Mouse (Mus musculus): ENCODE data around the gene Zc3hav1.

The Zc3hav1 gene

GRCm38 (mm10) chr6:38352451-38352850 is 2.0 kb downstream of the Zc3hav1 start:
- no peak for DNase-seq (ENCODE audit: low spot score)

- no peak for DNase-seq (ENCODE audit: low spot score)
Measured at GRCm38 (mm10) chr6:38351930-38352329, 2.5 kb downstream of the Zc3hav1 start.

- DNase-seq (ENCODE audit: low spot score), result no peak
Measured at GRCm38 (mm10) chr6:38349806-38350205, 4.6 kb downstream of the Zc3hav1 start.

GRCm38 (mm10) chr6:38348811-38349453 is 5.5 kb downstream of the Zc3hav1 start:
- DNase-seq (ENCODE audit: low spot score), result no peak

GRCm38 (mm10) chr6:38347875-38348274 is 6.5 kb downstream of the Zc3hav1 start:
- DNase-seq (ENCODE audit: low spot score), result no peak

GRCm38 (mm10) chr6:38345796-38346195 is 8.6 kb downstream of the Zc3hav1 start:
- DNase-seq (ENCODE audit: low spot score), result no peak

- no peak for DNase-seq (ENCODE audit: low spot score)
Measured at GRCm38 (mm10) chr6:38344006-38344670, 10.3 kb downstream of the Zc3hav1 start.

DNA sequence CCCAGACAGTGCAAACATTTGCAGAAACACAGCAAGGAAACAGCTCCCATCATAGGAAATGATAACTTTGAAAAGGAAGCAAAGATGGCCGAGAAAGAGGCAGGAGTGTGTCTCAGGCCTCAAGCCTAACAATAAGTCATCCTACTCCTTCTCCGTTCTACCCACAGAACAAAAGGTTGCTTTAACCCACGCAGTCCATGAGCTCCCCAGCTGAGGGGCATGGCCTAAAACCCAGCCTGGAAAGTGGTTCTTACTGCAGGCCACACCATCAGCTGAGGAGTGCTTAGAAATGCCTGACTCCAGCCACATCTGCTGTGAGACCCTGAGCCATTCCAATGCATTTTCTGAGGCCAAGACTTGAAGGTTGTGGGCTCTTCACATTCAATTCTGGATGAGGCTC is 10.8 kb downstream of the Zc3hav1 start:
- no peak for DNase-seq (ENCODE audit: low spot score)

DNA sequence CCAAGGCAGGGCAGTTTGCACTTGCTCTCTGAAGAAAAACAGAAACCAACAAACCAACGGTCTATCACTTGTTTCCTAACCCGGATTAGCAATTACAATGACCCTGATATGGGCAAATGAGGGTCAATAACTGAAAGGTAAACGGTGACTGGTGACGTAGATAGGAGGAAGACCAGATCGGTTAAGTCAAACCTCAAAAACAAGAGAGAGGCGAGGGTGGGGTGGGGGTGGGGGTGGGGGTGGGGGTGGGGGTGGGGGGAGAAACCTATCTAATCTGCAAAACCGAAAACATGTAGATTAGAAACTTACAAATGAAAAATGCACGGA is 11.8 kb downstream of the Zc3hav1 start:
- no peak for DNase-seq (ENCODE audit: low spot score)

DNA sequence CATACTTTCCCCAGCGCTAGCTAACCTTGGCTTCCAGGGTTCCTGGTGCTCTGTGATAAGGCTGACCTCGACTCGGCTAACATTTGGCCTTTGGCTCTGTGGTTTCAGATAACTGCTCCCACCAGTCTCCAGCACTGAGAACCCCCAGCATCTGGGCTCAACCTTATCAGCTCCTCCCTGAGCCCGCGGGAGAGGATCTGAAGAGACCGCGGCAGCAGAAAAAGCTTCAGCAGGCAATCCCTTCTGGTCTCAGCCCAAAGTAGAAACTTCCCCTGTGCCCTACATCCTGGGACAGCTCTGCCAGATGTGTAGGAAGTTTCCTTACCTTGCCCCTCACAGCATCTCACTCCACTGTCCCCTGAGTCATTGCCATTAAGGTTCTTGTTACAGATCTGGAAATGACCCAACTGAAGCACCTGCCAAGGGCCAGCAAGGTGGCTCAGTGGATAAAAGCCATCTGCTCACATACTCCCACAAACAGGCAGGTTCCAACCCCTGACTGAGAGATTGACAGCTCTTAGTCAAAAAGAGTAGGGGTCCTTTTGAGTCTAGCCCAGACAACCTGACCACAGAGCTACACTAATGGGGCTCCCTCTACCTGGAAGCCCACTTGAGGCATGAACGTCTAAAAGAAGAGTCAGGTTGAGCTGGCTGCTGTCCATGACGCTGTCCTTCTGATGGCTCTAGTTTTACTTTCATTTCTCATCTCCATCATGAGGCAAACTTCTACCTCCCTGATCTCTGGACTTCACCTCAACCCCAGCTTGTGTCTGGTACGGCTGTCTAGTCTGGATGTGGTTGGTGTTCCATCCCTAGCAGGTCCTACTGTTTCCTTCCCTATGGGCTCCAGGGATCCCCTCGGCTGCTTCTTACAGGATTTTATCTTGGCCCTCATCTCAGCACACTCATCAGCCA is 12.4 kb downstream of the Zc3hav1 start:
- DNase-seq (ENCODE audit: low spot score), result no peak

DNA sequence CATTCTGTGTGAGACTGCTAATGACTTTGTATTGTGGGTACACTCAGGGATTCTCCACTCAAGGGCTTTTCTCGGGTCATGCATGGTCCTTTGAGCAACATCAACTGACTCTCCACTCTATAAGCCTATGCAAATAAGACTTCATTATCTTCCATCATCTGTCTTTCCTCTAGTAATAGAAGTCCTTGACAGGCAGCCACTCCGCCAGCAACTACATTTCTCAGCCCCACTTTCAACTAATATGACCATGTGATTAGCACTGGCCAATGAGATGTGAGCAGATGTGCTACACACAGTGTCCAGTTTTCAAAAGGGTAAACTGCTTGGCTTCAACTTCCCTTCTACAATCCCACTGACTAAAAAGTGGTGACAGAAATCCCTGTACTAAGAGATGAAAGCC is 15.3 kb downstream of the Zc3hav1 start:
- DNase-seq (ENCODE audit: low spot score), result no peak

GRCm38 (mm10) chr6:38337951-38338350 is 16.5 kb downstream of the Zc3hav1 start:
- no peak for DNase-seq (ENCODE audit: low spot score)

DNA sequence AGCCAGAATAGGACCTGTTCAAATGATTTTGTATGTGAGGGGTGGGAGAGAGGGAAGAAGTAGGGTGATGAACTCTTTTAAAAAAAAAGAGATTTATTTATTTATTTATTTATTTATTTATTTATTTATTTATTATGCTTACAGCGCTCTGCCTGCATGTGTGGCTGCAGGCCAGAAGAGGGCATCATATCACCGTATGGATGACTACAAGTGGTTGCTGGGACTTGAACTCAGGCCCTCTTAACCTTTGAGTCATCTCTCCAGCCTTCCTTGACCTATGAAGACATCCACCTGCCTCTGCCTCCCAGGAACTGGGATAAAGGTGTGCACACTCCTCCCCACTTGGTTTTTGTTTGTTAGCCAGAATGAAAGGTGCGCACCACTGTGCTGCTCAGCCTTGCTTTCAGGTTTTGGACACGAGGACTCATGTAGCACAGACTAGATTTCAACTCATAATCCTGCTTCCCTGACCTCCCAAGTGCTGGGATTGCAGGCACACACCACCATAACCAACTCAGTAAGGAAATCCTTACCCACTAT is 17.2 kb downstream of the Zc3hav1 start:
- no peak for DNase-seq (ENCODE audit: low spot score)

DNA sequence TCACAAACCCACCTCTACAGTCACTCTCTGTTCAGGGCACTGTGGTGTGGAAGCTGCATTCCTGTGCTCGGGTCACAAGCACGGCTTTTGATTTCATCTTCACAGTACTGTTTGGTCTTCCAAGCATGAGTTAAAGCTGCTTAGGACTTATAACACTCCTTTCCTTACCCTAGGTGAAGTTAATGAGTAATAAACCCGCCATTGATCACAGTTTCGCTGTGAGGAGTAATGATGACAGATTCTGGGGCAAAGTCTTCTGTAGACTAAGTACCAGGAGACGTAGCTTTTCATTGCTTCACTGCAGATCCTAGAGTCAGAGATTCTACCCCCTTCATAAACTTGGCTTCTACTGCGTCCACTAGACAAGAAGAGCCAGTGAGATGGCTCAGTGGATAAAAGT is 19.1 kb downstream of the Zc3hav1 start:
- DNase-seq (ENCODE audit: low spot score), result no peak

DNA sequence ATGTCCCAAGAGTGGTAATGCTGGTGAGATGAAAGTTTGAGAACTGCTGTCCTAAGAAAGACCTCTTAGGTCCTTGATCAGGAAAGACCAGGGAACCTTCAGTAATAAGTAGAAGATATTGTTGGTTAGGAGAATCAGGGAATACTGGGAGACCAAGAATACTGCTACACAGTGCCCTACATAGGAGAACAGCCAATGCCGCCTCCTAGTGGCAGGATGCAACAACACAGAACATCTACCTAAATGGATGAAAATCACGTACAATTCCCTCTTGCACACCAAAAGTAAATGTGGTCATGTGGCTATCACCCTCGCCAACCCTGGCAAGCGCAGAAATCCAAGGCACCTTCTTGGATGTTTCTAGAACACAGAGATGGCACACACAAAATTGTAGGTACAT is 27.8 kb downstream of the Zc3hav1 start:
- DNase-seq (ENCODE audit: low spot score), result peak; percentile 12

GRCm38 (mm10) chr6:38320621-38321020 is 33.8 kb downstream of the Zc3hav1 start:
- DNase-seq (ENCODE audit: low spot score), result no peak

DNA sequence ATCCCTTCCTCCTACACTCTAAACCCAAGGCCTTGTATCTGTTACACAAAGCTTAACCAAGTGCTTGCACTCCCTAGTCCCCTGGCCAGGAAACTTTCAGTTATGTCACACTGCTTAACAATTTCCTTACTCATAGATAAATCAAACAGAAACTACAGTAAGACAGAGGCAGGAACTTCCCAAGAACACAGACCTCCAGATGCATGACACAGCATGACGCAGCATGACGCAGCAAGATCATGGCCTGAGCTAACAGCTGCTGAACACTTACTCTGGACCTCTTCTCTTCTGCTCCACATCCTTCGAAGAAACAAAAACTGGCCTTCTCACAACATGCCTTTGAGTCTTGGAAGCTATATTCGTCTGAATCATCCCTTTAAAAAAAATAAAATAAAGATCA is 38.4 kb downstream of the Zc3hav1 start:
- no peak for DNase-seq (ENCODE audit: low spot score)

DNA sequence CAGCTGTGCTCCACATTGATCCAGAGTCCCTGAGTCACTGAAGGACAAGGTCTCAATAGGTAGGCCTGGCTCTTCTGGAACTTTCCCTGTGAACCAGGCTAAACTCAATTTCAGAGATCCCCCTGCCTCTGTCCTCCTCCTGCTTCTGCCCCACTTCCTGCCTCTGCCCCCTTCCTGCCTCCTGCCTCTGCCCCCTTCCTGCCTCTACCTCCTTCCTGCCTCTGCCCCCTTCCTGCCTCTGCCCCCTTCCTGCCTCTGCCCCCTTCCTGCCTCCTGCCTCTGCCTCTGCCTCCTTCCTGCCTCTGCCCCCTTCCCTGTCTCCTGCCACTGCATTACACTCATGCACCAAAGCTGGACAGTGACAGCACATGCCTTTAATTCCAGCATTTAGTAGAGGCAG is 44.7 kb downstream of the Zc3hav1 start:
- no peak for DNase-seq (ENCODE audit: low spot score)

GRCm38 (mm10) chr6:38304981-38305380 is 49.4 kb downstream of the Zc3hav1 start:
- no peak for DNase-seq (ENCODE audit: low spot score)

DNA sequence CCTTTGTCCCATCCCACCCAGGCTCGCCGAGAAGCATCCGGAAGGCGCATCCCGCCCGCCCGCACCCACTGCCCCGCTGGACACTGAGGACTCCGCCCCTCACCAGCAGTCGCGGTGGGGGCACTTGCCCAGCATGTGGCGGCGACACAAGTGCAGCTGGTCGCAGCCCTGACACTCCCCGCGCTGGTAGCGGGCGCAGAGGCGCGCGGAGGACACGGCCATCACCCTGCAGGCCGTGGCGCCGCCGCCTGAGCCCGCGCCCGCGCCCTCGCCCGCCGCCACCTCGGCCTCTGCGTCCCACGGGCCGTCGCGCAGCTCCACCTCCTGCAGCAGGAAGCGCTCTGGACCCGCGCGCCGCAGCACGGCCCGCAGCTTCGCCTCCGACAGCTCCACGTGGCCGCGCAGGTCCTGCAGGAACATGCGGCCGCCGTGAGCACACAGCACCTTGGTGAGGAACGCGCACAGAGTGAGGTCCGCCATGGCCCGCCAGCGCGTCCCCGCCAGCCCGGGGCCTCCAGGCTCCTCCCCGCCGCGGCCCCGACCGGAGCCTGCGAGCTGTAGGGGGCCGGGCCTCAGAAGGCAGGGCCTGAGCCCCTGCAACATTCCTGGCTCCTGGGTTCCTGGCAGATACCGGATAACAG is 55.5 kb downstream of the Zc3hav1 start, which contains the start of gene Zc3hav1l:
Gene Zc3hav1l, minus strand, starts transcription at position 499 of the 641 bp plus-strand sequence.
- DNase-seq (ENCODE audit: low spot score), result peak; percentile 26

- DNase-seq (ENCODE audit: low spot score), result no peak
Measured at GRCm38 (mm10) chr6:38298246-38298635, 56.2 kb downstream of the Zc3hav1 start.

DNA sequence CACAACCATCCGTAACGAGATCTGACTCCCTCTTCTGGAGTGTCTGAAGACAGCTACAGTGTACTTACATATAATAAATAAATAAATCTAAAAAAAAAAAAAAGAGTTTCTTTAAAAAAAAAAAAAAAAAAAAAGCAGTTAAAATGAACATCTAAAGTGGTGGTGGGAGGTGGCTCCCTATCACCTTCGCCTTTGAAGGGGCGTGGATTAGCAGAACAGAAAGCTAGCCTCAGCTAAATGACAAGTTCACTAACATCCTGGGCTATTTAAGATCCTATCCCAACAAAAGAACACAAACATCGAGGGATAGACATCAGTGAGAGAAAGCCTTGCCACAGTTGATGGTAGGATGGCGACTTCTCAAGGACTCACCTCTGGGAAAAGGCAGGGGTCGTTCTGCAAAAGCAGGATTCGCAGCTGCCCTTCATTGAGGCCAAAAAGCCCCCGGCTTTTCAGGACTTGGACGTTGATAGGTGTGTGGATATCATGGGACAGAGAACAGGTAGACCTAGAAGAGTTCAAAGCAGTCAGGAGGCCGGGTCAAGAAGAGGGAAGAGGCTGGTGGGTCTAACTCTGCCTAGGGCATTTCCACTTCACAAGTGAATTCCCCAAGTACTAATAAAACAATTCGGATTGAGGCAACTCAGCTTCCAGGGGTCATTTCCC is 56.7 kb downstream of the Zc3hav1 start:
- DNase-seq (ENCODE audit: low spot score), result no peak

All from left cerebral cortex, adult 11 months (tissue).